Mouse (Mus musculus): ENCODE results near the gene Krt32.

DNA sequence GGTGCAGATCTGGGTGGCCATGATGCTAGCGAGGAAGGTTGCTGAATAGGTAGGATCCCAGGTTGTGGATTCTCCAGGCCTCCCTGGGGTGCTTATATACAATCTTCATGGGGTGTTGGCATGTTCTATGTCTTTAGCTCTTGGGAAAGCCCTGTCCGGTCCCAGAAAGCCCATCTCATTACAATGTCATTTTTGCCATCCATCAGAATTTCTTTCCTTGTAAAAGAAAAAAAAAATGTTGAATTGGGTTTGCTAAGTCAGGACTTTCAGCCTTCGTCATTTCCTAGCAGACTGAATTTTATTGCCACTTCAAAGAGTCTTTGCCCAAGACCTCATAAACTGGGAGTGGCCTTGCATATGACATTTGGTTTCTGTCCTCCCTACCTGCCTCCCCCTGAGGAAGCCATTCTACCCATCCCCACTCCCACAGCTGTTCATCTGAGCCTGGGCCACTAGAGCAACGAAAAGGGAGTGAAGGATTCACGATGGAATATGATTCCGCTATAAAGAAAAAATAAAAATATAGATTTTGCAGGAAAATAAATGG is 17.6 kb upstream of the Krt32 start, which contains the start of gene Krt36:
- TF ChIP-seq EP300 (IDR thresholded peaks at IDR 0.05; ENCODE audit: low read depth in 1 of 2, low read length in 2 of 2), result no peak
- TF ChIP-seq CTCF (IDR thresholded peaks at IDR 0.05 in 2 of 3, conservative IDR thresholded peaks at IDR 0.05 in 1 of 3; ENCODE audit: control insufficient read depth in 1 of 3, insufficient read depth in 1 of 3, low read depth in 2 of 3, low read length in 3 of 3, poor library complexity in 1 of 3, severe bottlenecking in 1 of 3), result no peak
- no peak for TF ChIP-seq USF1 (IDR thresholded peaks at IDR 0.05; ENCODE audit: low read depth, low read length)
- no peak for TF ChIP-seq MAX (IDR thresholded peaks at IDR 0.05; ENCODE audit: low read length)
- TF ChIP-seq MAZ (IDR thresholded peaks at IDR 0.05; ENCODE audit: low read depth, low read length), result no peak
- no peak for TF ChIP-seq ZC3H11A (IDR thresholded peaks at IDR 0.05; ENCODE audit: low read depth, low read length)
- no peak for TF ChIP-seq POLR2A (IDR thresholded peaks at IDR 0.05; ENCODE audit: control insufficient read depth in 1 of 2, insufficient read depth in 1 of 2, low read depth in 1 of 2, low read length in 2 of 2, poor library complexity in 1 of 2)
- TF ChIP-seq USF2 (IDR thresholded peaks at IDR 0.05; ENCODE audit: borderline replicate concordance in 1 of 2, insufficient read depth in 1 of 2, low read depth in 1 of 2, low read length in 2 of 2), result no peak
- TF ChIP-seq RCOR1 (IDR thresholded peaks at IDR 0.05; ENCODE audit: low read depth, low read length), result no peak
- TF ChIP-seq HCFC1 (IDR thresholded peaks at IDR 0.05; ENCODE audit: low read depth, low read length), result no peak
- TF ChIP-seq MAFK (IDR thresholded peaks at IDR 0.05; ENCODE audit: borderline replicate concordance, low read depth, low read length), result no peak
- no peak for TF ChIP-seq ETS1 (IDR thresholded peaks at IDR 0.05; ENCODE audit: low read depth, low read length)
- TF ChIP-seq GATA1 (IDR thresholded peaks at IDR 0.05; ENCODE audit: low read depth, low read length), result no peak

All from MEL (cell line).